Mouse (Mus musculus): ENCODE measurements around the gene Traf3.

GRCm38 (mm10) chr12:111242346-111242745 is 76.2 kb downstream of the Traf3 start:
- TF ChIP-seq CTCF (IDR thresholded peaks at IDR 0.05; ENCODE audit: borderline replicate concordance, insufficient read depth, low read depth, low read length) = no peak
- TF ChIP-seq POLR2A (IDR thresholded peaks at IDR 0.05; ENCODE audit: borderline replicate concordance, insufficient read depth, low read length) = no peak

Measured in cerebellum, adult 2 months (tissue).